Mouse (Mus musculus): ENCODE measurements around the gene Gm10842.

DNA sequence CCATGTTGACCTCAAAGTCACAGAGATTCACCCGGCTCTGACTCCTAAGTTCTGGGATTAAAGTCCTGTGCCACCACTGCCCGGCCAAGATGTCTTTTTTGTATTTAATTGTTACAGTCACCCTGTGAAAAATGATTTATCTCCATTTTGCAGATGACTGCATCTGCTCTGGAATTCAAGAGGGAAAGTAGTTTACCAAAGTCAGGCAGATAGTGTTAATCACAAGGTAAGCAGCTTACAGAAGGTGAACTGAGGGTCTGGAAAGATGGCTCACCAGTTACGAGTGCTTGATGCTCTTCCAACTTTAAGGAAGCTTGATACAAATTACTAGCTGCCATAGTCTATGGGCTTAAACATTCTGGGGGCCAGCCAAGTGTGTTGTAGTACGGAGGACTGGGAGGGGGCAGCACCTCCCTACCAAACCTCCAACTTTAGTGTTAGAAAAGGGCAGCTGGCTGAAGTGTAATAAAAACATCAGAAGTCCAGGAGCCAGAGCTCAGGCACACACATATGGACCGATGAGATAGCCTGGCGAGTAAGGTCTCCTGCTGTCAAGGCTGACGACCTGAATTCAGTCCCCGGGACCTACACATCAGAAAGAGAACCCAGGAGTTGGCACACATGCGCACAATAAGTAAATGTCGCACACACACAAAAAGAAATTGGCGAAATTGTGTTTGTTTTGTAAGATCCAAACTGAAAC lies 2.0 kb upstream of the Gm10842 start:
- no peak for TF ChIP-seq GATA2 (IDR thresholded peaks at IDR 0.05; ENCODE audit: borderline replicate concordance, low read depth, low read length)
- TF ChIP-seq POLR2AphosphoS5 (IDR thresholded peaks at IDR 0.05; ENCODE audit: insufficient replicate concordance, low read depth, low read length), result no peak
- no peak for TF ChIP-seq CTCF (IDR thresholded peaks at IDR 0.05; ENCODE audit: low read depth, low read length)
- TF ChIP-seq GATA1 (IDR thresholded peaks at IDR 0.05; ENCODE audit: borderline replicate concordance, low read length), result no peak
- no peak for TF ChIP-seq TAL1 (conservative IDR thresholded peaks at IDR 0.05; ENCODE audit: low read depth, low read length)
